Mouse (Mus musculus) adrenal gland, postnatal 25 days (tissue): ENCODE measurements at regions not wholly inside any gene's neighbourhood (a gene's known extent, or its start where the extent isn't known, plus 50 kb on each side); places are given as distances from the start of the nearest gene placed in this dataset.
"Not testable (repeated sequence)": the region's sequence is repeated elsewhere in the genome, so short reads cannot be mapped to it uniquely, and the experiment has no call there.

Experiments used
- DNase-seq: peaks from one replicate; pipeline ENCODE4 v3.0.0; 2021; ENCODE audit warnings: mixed read lengths

DNA sequence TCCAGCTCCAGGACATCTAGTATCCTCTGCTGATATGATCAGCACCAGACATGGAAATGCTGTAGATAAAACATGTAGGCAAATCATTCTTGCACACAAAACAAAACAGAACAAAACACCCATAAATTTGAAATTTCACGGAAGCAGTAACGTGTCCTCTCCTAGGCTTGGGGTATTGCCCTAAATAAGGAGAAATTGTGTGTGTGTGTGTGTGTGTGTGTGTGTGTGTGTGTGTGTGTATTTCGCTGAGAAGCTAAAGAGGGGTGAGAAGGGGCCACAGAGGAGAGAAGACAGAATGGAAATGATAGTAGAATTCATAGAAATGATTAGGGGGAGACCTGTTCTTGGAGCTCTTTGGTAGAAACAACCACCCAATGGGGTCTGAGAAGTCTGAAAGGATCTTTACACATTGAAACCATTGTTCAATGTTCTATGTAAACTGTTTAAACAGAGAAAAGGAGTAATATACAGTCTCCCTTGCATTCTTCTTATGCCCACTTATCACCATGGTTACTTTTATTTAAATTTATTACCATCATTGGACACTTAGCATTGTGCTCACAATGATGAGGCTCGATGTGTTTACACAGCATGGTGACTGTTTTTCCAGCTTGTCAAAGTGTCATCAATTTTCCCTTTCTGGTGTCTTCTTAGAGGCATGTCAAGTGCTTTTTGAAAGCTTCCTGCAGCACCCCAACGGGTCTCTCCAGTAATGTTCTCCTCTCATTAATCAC is 317.3 kb upstream of the 4933412E24Rik start:
- no peak for DNase-seq

DNA sequence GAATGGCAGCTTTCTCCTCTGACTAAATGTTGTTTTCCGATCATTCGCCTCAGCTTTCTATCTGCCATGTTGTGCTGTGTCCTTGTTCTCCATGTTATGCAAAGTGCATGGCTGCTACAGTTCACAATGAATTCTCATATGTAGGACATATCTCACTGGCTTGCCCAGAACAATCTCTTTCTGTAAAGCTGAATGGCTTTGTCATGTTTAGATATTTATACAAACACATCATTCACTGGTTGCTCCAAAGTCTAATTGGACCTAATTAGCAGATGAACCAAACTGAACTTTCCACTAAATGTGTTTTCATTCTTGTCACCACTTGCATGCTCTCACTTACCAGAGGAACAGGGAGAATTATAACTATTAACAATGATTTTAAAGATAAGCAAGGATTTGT is 301.2 kb upstream of the 4933412E24Rik start:
- DNase-seq: no peak

DNA sequence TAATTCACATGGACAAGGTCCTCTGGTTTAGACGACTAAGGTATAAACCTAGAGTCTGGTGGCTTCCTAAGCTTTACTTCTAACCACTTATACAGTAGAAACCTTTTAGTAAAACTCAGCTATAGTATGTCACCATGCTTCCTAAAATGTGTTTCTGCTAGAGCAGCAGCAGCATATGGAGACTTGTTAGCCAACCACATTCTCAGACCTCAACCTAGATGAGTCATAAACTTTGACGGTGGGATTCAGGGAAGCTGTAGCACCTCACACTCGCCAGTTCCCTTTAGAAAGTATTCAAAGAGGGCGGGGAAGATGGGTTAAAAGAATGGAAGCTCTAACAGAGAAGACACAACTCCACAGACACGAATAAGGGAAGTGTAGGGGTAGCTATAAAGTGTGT is 298.8 kb upstream of the 4933412E24Rik start:
- no peak for DNase-seq

DNA sequence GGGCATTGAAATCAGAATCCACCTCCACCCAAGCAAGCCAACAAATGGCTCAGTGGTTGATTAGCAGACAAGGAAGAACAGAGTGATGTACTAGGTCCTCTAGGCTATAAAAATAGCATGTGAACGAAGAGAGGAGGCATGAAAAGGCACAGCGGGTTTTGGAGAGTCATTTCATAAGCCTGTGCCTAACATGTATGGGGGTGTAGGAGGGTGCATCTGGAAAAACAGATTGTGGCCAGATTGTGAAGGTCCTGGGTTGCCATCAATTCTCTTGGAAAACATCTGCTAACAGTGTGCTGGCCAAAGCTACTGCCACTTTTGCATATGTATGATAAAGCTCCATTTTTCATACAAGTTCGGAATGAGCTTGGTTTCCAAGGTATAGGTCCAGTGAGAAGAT is 293.5 kb upstream of the 4933412E24Rik start:
- DNase-seq: no peak

DNA sequence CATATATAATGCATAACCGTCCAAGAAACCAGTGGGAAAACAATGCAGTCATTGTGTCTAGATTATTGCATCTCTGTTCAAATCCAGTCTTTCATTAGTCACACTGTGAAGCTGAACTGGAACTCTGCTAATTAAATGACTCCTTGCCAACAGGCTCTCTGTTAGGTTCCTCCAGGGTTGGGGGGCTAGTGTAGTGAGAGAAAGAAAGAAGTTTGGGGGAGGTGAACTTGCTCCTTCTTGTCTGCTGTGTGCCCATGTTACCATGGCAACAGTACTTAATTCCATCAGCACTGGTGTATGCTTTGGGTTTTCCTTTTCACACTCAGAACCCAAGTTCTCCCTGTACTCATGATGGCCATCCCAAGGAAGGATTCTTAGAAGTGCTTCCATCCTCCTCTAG is 292.6 kb upstream of the 4933412E24Rik start:
- no peak for DNase-seq

DNA sequence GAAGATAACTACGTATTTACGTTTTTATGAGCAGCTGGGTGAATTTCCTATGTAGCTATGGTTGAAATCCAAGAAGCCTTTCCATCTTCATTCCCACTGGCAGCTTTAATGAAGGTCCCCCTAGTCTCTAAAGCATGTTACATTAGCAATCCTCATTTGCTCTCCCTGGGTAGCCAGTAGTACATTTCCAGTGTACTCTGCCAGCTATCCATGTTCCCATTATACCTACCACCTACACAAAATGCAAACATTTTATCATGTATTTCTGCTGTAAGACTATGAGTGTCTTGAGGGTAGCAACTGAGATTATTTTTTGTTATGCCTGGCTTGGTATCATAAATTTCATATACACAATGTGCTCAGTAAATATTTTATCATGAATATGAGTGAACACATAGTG is 291.7 kb upstream of the 4933412E24Rik start:
- DNase-seq: no peak

DNA sequence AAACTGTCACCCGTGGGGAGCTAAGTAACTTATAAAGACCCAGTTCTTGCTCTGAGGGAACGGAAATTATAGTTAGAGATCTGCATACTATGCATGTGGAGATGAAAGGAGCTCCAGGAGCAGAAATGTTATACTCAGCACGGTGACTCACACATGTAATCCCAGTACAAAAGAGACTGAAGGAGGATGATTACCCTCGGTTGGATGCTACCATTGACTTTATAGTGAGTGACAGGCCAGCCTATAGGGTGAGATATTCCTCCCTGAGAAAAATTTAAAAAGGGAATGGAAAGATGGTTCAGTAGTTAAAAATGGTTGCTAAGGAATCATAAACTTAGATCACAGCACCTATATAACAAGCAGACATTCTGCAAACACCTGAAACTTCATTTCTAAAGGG is 287.1 kb upstream of the 4933412E24Rik start:
- DNase-seq: no peak

DNA sequence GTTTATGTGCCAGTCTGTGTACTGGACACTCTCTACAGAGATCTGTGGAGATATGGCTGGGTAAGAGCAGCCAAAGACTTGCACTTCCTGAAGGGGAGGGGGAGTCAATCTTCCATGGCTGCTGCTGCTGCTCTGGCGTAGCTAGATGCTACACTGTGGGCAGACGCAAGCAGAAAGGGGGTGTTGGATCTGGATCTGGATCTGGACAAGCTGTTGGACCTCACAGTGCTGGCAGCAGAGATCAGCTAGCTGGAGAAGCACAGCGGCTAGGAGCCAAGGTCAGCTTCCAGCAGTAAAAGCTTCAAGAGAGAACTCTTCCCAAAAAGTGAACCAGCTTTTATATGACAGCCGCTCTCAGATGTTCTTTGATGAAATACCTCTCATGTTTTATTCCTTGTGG is 285.5 kb upstream of the 4933412E24Rik start:
- no peak for DNase-seq

DNA sequence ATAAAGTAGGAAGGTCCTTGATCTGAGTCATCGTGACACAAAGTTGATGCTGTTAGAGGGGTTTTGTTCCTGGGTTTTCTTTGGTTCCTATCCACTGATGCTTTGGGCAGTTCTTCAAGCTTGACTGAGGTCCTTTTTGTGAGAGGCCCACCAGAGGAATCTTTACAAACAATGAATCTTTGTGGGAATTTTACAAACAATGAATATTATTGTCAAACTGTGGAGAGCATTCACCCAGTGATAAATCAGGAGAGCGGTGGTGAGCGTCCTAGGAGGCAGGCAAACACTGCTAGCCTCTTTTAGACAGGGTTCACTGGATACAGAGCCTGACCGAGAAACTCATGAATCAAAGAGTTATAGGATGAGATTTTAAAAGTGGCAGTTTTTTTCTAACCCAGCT is 268.9 kb upstream of the 4933412E24Rik start:
- DNase-seq: no peak

DNA sequence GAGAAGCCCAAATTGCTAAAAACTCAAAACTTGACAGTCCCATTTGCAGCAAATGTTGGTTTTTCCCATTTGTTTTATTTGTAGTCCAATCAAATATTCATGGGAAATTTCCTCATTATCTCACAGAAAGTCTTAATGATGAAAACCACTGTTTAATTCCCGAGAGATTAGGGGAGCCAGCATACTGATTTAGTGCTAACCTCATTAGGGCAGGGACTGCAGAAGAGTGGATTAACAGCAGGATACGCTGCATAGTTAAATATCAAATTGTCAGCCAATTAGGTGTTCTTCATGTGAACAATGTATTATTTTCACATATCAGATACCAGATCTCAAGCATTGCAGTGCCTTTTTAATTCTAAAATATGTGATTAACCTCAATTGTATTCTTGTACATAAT is 264.0 kb upstream of the 4933412E24Rik start:
- no peak for DNase-seq

DNA sequence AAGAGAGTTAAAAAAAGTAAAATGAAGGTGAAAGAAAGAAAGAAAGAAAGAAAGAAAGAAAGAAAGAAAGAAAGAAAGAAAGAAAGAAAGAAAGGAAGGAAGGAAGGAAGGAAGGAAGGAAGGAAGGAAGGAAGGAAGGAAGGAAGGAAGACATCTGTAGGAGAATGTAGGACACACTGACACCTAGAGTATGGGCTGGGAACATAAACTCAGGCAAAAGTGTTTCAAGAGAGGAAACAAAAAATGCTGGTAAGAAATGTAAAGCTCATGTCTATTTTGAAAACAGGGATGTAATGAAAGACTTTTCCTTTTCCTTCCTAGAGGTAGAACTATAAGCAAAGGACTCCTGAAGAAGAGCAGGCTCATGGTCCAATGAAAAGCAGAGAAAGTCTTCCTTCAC is 237.2 kb upstream of the 4933412E24Rik start:
- DNase-seq: not testable (repeated sequence)

DNA sequence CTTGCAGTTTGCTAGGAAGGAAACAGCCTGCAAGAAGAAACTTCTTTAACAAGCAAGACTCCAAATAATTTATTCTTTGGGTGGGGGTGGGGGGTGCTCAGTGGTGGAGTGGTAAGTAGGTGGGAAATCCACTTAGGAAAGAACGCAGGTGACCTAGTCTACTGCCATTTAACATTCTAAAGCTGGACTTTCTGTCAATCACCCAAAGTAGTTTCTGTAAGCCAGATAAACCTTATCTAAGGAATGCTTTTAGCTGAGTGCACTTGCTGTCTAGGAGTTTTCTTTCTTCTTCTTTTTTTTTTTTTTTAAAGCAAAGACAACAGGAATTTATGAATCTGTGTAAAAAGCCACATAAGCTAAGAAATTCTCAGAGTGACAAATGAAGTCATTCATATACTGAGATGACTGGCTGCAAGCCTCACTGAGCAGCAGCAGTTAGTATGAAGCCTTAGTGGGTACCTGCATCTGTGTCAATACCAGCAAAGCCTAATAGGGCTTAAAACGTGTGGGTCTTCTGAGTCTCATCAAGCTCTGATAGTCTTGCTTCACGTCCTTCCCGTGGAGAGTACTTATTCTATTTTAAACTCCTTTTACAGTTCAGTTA is 210.0 kb upstream of the 4933412E24Rik start:
- no peak for DNase-seq

DNA sequence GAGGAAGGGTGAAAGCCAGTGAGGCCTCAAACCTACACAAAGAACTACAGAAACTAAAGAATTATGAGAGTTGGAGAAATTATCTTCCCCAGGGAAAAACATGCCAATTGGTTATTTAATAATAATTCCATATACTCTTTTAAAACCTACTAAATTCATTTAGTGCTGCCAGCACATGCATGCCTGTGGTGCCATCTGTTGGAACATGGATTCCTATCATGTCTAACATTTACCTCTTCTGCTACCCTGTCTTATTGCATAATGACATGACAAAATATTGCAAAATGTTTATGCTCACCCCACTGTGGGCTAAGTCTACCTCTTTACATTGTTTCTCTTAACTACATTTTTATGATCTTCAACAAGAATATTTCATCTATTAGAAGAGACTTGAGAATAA is 178.7 kb upstream of the 4933412E24Rik start:
- no peak for DNase-seq

DNA sequence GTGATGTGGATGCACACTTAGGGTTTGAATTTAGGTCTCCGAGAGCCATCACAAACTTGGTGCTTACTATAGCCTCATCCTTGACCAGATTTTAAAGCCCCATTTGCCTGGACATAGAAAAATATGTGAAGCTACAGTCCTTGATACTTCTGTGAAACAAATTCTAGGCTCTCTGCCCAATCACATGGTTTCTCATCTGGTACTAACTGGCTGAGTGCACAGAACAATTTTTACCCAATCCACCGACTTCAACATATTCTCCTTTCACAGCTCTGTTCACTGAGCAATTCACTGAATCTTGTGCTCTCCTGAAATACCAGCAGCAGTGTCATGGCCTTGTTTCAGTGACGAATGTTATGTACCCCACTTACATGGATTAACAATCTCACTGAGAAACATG is 176.7 kb upstream of the 4933412E24Rik start:
- no peak for DNase-seq

DNA sequence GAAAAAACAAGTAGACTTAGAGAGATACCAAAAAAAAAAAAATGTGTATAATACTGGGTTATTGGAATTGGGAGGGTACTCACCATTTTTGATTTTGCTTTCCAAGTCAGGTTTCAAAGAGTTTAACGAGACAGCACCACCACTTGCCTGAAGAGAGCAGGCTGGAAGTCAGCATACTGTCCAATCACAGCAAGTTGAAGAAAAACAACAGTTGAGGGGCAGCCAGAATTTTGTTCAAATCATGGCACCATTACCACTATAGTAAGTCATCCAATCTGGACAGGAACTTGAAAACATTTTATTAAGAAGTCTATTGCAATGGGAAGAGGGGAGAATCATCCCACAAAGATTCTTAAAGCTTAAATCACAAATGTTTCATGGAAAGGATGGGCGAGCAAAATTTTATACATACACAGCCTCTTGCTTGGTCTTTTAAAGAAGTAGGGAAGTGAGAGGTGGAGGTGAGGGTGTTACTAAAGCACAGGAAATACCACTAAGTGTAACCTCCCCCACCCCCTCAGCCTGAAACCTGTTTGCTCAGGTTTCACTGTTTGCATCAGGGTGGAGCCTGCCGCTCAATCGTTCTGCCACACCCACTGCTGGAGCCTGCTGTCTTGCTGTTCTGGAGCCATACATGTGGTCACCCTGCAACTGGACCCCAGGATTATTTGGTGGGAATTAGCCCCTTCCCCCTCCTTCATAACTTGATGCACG is 170.7 kb upstream of the 4933412E24Rik start:
- DNase-seq: no peak

DNA sequence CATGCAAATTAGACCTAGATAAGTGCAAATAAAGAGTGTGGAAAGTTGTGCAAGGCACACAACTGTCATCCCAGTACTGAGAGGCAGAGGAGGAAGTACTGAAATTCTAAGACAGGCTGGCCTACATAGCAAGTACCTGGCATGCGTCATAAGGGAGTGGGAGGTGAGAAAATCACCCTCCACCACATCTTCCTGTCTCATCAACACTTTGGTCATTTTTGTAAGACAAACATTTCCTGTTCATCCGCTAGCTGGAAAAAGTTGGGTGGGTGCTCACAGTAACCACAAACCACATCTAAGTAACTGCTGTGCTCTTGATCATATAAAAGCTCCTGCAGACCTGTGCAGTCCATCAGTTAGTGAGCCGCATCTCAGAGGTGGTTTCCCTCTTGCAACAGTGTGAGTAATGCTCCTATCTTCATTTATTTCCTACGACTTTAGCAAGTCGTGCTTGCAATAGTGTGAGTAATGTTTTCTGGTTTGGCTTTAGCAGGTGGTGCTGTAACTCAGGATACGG is 125.2 kb upstream of the 4933412E24Rik start:
- DNase-seq: no peak

DNA sequence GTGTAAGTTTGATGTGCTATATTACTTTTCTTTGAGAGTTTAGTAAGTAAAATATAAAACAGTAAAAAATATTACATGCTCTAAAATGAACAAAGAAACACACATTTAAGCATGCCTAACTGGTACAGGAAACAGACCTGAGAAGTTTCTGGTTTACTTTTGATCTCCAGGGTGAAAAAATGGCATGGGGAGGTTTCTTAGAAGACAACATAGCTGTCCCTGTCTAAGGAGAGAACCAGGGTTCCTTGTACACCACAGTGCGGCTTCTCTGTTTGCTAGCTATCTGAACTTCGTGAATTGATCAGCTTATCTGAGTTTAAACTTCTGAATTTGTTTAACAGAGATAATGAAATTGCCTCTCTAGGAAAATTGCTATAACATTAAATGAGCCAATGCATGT is 120.3 kb upstream of the 4933412E24Rik start:
- no peak for DNase-seq

DNA sequence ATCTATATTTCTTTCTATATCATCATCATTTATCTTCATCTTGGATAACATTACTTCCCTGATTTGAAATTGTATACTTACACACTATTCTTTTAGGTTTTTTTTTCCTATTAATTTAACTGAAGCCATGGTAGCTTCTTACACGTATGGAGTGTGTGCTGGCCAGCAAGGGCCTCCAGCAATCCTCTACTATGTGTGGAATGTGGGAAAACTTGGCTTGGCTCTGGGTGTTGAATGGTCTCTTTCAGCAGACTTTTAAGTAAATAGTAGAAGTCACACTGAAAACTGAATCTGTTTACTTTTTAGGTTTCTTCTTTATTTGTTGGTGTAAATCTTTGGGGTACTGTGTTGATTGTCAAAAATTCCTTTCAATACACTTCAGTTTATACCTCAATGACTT is 118.1 kb upstream of the 4933412E24Rik start:
- no peak for DNase-seq

DNA sequence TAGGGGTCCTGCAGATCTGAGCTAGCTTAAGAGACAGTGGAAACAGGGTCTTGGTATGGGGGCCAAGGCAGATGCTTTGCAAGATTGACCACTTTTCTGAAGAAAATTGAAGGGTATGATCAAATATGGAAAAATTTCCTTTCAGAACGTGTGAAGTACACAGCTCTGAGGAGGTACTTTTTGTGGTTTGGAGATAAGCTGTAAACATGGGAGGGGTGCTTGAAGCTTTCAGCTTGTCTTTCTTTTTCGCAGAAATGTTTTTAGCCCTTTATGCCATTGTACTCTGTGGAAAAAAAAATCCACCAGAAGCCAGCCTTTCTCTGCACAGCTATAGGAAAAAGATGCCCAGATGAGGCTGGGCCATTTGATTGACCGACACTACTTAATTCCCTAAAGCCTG is 116.3 kb upstream of the 4933412E24Rik start:
- no peak for DNase-seq

DNA sequence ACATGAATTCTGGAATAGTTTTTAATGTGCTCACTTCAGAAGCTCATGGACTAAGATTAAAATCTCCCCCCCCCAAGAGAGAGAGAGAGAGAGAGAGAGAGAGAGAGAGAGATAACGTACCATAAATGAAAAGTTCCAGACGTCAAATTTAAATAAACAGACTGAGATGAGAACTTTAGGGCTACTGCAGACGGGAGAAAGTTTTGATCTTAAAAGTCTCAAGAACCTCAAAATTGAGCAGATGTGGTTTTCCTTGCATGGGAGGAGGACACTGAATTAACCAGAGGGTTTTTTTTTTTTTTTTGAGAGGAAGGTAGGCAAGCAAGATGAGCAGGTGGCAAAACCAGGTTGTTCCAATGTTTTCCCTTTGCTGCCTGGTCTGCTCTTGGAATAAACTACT is 108.0 kb upstream of the 4933412E24Rik start:
- DNase-seq: no peak

DNA sequence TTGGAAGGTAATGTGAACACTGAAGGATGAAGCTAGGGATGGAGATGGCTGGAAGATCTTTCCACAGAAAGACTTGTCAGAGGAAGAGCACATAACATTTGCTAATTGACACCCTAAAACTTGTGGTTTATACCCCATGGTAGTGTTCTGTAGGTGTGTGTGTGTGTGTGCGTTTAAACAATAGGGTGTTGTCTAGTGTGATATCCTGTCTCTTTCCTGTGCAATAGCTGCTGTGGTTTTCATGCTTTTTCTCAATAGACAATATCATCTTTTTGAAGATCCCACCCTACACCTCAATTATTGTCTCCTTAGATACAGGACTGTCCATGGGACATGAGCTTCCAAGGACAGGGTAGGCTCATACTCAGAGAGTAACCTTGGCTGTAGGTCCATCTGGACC is 103.5 kb upstream of the 4933412E24Rik start:
- no peak for DNase-seq

DNA sequence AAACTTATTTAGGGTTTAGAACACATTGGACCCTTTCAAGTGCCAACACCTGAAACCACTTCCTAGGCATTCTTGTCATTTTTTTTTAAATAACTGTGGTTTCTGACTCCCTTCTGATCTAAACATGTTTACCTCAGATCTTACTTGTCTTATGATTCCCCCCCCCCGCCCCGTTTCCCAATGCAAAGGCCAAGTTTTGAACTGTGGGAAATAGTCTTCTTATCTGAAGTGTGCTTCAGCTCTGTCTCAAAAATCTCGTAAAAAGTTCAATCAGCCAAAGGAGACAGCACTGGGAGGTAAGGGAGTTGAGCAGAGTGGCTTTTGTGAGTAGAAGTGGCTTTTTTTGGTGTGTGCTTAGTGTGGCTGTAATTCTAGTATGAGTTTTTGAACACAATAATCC is 95.5 kb upstream of the 4933412E24Rik start:
- no peak for DNase-seq

DNA sequence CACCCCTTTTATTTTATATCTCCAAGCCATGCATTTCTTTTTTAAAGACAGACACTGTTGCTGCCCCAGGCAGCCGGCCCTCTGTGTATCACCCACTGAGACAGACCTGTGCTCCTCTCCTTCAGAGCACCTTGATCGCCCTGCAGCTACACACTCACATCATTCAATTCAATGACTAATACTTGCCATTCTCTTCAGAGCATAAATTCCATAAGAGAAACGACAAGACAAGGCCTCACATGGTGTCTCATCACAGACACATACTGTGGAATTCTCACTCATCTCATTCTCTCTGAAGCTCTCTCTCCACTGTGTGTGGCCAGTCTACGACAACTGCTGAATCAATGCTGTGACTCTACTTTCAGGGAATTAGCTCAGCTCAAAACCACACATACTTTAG is 94.6 kb upstream of the 4933412E24Rik start:
- DNase-seq: no peak

DNA sequence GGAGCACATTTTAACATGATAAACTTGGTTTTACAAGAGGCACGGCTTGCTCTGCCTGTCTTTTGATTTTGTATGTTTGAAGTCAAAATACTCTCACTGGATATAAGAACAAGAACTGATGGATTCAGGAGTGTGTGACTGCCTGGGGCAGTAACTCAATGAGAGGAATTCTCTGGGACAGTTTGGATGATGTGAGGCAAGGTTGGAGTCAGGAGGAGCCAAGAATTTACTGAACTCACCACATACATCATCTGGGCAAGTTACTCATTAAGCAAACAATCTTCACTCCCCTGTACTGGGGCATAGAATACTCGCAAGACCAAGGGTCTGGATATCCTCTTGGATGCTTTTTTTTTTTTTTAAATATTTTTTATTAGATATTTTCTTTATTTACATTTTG is 87.7 kb upstream of the 4933412E24Rik start:
- no peak for DNase-seq
